Mouse (Mus musculus): ENCODE measurements around the gene Adipor2.
"Not testable (repeated sequence)": the region's sequence is repeated elsewhere in the genome, so short reads cannot be mapped to it uniquely, and the experiment has no call there.

Adipor2 gene

GRCm38 (mm10) chr6:119417354-119417753 lies at the start of gene Adipor2:
Gene Adipor2, minus strand, starts transcription at chr6:119417704.
- peak in 1 of 2 experiments; percentile 7 for DNase-seq (ENCODE audit: low spot score in 2 of 2)

- DNase-seq (ENCODE audit: low spot score in 2 of 2), result no peak
Measured at GRCm38 (mm10) chr6:119466161-119466560, 48.7 kb upstream of the Adipor2 start.

GRCm38 (mm10) chr6:119460391-119460790 lies 42.9 kb upstream of the Adipor2 start:
- no peak for DNase-seq (ENCODE audit: low spot score in 2 of 2)

GRCm38 (mm10) chr6:119459041-119459440 lies 41.5 kb upstream of the Adipor2 start:
- no peak for DNase-seq (ENCODE audit: low spot score in 2 of 2)

DNA sequence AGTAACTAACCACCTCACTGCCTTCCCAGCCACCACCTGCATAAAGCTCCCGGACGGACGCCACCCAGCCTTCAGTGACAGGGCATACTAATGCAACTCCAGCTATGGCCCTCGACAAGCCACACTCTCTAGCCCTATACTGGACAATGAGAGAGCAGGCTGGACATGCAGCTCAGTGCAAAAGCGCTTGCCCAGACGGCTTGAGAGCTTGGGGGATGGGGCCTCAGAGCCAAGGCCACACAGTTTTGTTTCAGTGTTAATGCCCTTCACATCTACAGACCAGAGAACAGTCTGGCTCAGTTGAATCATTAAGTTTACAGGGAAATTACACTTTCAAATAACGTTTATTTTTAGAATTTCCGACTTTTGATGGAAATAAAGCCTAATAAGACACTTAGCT lies 40.7 kb upstream of the Adipor2 start:
- DNase-seq (ENCODE audit: low spot score in 2 of 2), result no peak

DNA sequence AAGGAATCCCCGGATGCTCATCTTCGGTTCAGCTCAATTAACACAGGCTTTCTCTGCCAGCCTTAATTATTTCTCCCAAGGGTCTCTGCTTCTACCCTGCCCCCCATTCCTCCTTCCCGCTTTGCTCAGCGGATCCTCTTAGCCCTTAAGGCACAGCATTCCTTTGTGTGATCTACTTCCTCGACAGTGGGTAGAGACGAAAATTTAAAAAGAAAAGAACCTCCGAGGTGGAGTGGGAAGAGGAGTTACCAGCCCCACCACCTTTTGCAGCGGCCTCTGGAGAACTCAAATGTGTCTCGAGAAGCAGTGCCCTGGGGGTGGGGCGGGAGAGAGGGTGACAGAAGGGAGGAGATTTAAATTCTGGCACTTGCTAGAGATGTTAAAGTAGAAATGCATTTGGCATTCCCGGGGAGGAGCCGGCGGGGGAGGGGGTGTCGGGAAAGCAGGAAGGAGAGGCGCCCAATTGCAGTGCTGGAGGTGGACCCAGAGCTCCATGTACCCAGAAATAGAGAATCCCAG lies 34.5 kb upstream of the Adipor2 start:
- peak; percentile 81 to 82 for DNase-seq (ENCODE audit: low spot score in 2 of 2)

DNA sequence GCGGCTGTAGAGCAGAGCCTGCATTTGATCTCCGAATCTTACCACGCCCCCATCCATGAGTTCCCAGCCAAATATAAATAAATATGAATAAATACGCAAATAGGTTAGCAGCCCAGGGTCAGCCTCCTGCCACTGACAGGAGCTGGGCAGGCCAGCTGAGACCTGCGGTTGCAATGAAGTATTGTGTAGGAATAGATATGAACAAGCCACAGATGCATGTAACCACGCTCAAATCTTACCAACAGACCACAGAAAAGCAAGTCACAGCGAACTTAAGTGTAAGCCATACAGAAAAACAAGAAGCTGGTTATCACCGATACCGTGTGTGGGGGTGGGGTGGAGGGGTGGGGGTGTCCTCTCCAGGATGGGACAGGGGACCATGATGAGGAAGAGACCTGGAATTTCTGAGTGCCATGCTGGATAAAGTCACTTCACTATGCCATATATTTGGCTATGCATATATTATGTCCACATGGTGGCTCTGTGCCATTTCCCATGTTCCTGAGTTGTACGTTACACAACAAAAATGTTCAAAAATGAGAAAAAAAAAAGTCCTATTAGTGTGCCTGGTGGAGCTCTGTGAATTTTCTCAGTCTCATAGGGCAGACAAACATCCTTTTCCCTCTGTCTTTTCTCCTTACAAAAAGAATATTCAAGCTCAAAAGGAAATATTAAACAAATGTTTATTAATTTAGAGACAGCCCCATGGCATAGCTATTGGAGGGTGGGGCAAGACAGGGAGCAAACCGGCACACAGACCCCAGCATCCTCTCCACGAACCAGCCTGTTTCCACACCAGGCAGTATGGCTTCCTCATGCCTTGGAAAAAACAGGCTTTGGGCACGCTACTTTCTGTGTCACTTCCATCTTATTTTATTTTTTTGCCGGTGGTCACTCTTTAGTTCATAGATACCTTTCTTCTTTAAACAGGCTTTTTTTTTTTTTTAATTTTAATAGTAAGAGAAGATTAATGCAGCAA lies 33.8 kb upstream of the Adipor2 start:
- no peak for DNase-seq (ENCODE audit: low spot score in 2 of 2)

DNA sequence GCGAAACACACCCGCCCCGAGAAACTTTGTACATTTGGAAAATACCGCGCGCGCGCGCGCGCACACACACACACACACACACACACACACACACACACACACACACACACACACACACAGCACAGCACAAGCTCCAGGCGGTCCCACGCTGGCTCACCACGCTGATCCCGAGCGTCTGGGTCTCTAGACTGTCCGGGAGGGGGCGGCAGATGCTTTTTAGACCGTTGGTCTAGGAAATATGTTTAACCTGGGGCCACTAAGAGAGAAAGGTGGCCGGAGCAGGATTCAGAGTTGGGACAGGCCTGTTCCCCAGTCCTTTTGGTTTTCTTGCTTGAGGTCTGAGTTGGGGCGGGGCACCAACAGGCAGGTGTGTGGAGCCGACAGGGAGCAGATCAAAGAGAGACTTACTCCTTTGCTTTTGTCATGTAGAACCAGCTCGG lies 31.6 kb upstream of the Adipor2 start:
- DNase-seq (ENCODE audit: low spot score in 2 of 2), result no peak

- DNase-seq (ENCODE audit: low spot score in 2 of 2), result no peak
Measured at GRCm38 (mm10) chr6:119448321-119449059, 31.0 kb upstream of the Adipor2 start.

DNA sequence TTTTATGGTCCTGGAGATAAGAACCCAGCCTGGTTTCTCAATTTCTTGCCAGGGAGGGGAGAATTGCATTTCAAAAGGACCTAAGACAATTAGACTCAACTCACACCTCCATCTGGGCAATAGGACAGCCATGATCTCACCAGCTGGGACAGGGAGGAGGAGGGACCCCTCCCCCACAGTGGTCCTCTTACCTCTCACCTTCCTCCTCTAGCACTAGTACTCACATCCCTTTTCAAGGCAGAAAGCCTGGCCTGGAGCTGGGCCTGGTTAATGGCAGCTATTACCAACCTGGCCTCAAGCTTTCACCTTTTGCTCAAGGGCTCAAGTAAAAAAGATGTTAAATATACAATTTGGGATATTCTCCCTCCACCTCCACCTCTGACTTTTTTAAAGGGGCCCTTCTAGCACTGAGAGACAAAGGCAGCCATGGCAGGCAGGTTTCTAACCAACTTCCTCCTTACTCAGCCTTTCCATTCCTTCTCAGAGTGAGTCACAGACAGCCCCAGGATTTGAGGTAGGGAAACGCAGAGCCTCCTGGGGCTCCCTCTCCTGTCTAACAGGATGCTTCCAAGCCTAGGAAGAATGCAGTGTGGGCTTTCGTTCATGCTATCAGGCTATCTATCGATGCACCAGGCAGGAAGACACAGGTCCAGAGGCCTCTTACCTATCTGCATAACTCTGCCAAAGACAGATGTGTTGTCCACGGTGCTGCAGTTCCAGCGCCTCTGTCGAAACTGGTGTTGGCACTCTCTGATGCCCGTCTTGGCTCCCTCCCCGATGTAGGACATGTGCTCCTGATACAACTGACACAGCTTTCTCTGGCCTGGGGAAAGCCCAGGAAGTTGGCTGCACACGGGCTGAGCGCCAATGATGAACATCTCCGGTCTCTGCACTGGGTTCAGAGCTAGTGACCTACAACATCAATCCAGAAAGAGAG lies 28.4 kb upstream of the Adipor2 start:
- no peak for DNase-seq (ENCODE audit: low spot score in 2 of 2)

GRCm38 (mm10) chr6:119443742-119444645 lies 26.5 kb upstream of the Adipor2 start:
- peak; percentile 46 to 71 for DNase-seq (ENCODE audit: low spot score in 2 of 2)

DNA sequence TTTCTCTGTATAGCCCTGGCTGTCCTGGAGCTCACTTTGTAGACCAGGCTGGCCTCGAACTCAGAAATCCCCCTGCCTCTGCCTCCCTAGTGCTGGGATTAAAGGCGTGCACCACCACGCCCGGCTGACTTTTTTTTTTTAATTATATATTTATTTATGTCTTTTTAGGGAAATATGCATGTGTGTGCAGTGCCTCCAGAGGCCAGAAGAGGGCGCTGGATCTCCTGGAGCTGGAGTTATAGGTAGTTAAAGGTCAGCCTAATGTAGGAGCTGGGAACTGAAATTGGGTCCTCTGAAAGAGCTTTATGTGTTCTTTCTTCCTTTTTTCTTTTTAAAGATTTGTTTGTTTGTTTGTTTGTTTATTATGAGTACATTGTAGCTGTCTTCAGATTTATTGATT lies 25.2 kb upstream of the Adipor2 start:
- not testable (repeated sequence) for DNase-seq (ENCODE audit: low spot score in 2 of 2)

DNA sequence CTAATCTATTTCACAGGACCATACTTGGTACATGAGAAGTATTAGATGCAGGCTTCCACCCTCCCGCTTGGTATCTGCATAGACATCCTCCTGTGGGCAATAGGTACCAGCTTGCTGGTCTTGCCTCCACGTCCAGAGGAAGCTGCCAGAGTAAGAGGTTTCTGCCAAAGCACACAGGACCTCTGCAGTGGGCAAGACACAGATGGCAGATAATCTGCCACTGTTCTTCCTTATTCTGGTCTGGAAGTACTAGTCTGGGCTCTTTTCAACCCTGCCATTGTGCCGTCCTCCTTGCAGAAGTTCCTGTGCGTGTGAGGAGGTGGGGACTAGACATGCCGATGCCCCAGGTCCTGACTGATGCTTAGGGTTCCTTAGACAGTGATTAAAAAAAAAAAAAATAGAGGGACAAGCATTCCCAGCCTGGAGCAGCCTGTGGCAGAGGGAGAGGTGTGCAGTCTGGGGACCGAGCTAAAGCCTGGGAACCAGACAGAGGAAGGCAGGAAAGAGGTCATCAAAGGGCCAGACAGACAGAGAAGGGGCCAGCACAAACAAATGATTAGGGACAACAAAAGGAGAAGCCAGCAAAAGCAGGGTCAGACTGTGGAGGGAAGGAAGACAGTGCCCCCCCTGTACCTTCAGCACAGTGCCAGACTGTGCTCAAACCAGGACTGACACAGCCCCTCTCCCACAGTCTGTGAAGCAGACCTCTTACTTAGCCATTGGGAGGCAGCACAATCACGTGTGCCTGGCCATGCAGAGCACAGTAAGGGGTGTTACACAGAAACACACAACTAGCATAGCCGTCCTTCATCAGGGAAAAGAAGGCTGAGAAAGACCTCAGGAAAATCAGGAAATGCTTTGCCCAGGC lies 20.6 kb upstream of the Adipor2 start:
- DNase-seq (ENCODE audit: low spot score in 2 of 2), result no peak

- DNase-seq (ENCODE audit: low spot score in 2 of 2), result no peak
Measured at GRCm38 (mm10) chr6:119434394-119434793, 16.9 kb upstream of the Adipor2 start.

DNA sequence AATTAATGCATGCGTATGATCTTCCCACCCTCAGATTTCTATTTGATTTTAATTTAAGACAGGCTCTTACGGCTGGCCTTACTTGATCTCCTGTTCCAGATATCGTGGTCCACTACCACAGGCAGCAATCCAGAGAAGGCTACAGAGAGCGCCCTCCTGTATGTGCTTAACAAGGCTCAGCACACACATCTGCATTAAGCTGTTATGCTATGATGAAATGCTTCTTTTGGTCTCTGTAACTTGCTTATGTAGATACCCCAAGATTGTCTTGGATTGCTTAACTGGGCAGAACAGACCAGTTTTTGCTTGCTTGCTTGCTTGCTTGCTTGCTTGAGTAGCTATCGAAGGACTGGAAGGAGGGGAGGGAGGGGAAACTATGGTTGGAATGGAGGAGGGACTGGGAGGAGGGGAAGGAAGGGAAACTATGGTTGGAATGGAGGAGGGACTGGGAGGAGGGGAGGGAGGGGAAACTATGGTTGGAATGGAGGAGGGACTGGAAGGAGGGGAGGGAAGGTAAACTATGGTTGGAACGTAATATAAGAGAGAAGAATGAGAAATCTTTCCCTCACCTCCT lies 14.3 kb upstream of the Adipor2 start:
- no peak for DNase-seq (ENCODE audit: low spot score in 2 of 2)

- peak in 1 of 2 experiments; percentile 52 for DNase-seq (ENCODE audit: low spot score in 2 of 2)
Measured at GRCm38 (mm10) chr6:119430508-119430907, 13.0 kb upstream of the Adipor2 start.

GRCm38 (mm10) chr6:119429311-119429710 lies 11.8 kb upstream of the Adipor2 start:
- DNase-seq (ENCODE audit: low spot score in 2 of 2), result no peak

DNA sequence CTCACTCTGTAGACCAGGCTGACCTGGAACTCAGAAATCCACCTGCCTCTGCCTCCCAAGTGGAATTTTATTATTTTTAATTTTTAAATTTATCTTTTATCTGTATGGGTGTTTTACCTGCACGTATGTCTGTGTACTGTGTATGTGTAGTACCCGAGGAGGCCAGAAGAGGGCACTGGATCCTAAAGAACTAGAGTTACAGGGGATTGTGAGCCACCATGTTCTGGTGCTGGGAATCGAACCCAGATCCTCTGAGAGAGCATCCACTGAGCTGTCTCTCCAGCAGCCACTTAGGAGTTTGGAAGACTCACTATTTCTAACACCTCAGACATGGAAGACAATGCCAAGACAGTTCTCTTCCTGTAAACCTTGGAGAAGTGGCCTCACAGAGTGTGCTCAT lies 11.1 kb upstream of the Adipor2 start:
- no peak for DNase-seq (ENCODE audit: low spot score in 2 of 2)

- no peak for DNase-seq (ENCODE audit: low spot score in 2 of 2)
Measured at GRCm38 (mm10) chr6:119421001-119421400, 3.5 kb upstream of the Adipor2 start.

All from frontal cortex, postnatal 14 days (tissue).